Mouse (Mus musculus) kidney, adult 11 months (tissue): ENCODE data around the gene Stxbp1.
"Not testable (repeated sequence)": the region's sequence is repeated elsewhere in the genome, so short reads cannot be mapped to it uniquely, and the experiment has no call there.

Source experiments
- DNase-seq: peaks from one replicate; pipeline ENCODE4 v3.0.0; 2022

The Stxbp1 gene

DNA sequence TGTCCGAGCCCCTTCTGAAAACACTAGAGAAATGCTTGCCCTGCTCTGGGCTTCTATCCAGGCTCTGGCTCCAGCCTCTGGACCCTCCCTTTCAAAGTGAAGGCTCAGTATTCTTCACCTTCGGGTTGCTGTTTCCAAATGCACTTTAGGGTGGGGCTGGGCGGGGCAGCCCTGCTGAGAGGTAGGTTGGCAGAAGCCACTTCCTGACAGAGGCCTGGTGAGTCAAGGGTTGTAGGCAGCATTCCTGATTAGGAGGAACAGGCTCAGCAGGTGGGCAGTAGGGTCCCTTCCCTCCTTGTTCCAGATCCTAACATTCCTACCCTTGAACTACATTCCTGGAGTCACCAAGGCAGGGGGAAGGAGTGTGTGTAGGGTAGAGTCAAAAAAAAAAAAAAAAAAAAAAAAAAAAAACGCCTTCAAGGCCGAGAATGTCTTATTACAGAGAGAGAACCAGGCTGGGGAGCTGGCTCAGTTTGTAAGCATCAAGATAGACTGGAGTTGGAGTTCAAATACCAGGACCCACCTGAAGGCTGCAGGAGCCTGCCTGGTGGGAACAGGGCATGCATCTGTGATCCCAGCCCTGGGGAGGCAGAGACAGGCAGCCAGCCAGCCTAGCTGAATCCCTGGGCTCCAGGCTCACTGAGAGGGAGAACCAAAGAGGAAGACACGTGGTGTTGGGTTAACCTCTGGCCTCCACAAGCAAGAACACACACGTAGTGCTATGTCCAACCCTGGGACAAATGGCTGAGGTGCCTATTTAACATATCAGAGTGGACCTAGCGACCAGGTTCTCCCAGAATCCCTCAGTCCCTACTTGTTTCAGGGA is 23.4 kb upstream of the Stxbp1 start:
- no peak for DNase-seq

GRCm38 (mm10) chr2:32869721-32870274 is 22.8 kb upstream of the Stxbp1 start:
- no peak for DNase-seq

DNA sequence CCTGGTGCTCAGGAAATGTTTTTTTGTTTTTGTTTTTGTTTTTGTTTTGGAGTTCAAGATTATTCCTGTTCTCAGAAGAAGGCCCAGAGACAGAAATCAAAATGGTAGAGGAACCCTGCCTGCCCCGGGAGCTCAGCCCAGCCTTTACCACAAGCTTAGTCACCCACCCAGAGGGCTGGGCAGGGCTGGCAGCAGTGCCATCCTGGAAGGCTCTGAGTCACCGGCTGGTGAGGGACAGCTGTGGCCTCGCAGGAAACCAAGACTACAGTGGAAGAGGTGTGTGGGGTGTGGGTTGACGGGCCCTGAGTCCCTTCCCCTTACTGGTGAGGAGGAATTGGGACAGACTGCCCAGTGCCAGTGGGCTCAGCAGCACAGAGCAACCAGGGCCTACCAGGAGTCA is 20.3 kb upstream of the Stxbp1 start:
- no peak for DNase-seq

DNA sequence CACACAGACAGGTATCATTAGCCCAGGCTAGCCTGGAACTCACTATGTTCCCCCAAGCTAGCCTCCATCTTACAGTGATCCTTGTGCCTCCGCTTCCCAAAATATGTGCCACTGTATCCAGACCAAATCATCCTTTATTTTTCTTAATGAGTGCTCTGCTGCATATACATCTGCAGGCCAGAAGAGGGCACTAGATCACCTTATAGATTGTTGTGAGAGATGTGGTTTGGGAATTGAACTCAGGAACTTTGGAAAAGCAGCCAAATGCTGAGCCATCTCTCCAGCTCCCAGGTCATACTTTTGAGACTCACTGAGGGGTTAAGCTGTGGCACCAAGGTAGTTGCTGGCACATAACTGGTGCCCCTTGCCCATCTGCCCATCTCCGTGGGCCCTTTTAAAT is 17.7 kb upstream of the Stxbp1 start:
- DNase-seq = no peak

- DNase-seq = no peak
Observed at GRCm38 (mm10) chr2:32863317-32863716, 16.3 kb upstream of the Stxbp1 start.

DNA sequence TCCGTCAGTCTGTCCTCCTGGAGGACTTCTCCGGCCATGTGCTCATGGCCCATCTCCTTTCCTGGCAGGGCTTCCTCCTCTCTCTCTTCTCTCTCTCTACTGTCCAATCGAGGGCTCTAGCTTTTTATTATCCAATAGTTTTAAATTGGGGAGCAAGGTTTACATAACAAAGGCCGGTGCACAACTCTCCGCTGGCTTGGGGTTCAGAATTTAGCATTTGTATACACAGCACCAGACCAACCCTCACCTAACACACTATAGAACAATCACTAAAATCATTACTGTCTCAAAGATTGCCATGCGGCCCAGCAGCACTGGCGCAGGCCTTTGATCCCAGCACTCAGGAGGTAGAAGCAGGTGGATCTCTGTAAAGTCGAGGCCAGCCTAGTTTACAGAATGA is 13.8 kb upstream of the Stxbp1 start:
- no peak for DNase-seq

- no peak for DNase-seq
Observed at GRCm38 (mm10) chr2:32859622-32860012, 12.6 kb upstream of the Stxbp1 start.

DNA sequence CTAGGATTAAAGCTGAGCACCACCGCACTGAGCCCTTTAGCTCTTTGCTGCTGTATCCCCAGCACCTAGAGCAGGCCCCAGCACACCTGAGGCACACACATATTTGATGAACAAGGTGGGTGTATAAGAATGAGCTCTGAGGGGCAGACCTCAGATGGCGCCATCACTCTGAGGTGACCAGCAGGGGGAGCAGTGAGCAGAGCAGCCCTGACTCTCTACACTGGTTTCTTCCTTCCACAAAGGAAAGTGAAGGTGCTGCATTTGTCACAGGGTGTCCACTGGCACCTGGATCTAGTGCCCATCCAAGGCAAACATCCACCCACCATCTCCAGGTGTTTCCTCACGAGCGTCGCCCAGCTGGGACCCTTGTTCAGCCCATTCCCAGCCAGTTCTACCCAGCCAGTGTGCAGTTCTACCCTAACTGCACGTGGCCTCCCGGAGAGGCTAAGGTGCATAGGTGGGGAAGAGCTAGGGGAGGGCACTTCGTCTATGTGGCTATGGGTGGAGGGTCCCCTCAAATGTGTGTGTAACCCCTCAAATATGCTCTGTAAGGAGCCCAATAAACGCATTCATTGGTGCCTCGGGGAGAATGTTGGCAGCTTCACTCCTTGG is 12.1 kb upstream of the Stxbp1 start:
- no peak for DNase-seq

GRCm38 (mm10) chr2:32857584-32857983 is 10.5 kb upstream of the Stxbp1 start:
- DNase-seq = peak; percentile 56

DNA sequence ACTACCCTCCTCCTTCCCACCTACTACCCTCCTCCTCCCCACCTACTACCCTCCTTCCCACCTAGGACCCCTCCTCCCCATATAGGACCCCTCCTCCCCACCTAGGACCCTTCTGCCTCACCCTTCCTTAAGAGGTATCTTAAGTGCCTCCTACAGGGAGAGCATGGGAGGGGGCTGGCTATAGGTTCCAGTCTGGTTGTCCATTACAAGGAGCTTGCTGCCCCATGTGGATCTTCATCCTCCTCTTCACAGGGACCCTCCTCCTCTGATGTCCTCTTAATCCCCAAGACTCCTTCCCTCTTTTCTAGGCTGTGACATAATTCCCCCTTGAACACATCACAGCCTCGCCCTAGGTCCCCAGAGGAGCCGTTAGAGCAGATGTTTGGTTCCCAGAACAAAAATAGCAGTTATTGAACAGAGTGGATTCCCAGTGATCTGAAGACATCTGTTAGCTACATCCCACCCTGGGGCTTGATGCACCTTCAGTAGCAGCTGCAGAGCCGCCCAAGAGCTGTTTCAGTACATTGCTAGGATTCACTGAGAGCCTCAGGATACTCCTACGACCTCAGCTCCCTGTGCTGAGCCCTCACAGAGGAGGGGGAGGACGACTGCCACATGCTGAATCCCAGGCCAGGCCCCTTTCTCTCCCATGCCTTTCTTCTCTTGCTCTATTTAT is 8.9 kb upstream of the Stxbp1 start:
- DNase-seq = no peak

DNA sequence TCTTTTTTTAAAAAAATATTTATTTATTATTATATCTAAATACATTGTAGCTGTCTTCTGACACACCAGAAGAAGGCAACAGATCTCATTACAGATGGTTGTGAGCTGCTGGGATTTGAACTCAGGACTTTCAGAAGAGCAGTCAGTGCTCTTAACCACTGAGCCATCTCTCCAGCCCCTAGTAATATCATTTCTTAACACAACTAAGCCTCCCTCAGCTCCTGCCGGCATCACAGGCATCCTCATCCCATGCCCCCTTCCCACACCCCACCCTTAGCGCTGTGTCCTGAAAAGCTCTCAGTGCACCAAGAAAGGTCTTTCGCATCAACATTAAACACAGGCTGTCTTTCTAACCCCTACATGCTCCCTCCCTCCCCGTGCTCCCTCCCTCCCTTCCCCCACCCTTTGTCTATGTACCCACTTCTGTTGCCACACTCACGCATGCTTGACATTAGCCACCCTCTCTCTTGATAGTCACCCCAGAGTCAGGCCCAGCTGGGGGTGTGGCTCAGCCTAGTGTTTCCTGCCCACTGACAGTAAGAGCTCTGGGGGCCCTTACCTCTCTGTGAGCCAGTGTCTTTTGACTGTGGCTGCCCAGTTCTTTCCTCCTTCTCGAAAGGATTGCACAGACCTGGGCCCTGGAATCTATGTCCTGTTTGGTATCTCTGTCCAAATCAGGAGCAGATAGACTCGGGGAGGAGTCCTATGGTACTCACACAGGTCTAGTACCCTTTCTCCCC is 8.2 kb upstream of the Stxbp1 start:
- DNase-seq = no peak

GRCm38 (mm10) chr2:32854206-32854605 is 7.2 kb upstream of the Stxbp1 start:
- peak; percentile 81 for DNase-seq

DNA sequence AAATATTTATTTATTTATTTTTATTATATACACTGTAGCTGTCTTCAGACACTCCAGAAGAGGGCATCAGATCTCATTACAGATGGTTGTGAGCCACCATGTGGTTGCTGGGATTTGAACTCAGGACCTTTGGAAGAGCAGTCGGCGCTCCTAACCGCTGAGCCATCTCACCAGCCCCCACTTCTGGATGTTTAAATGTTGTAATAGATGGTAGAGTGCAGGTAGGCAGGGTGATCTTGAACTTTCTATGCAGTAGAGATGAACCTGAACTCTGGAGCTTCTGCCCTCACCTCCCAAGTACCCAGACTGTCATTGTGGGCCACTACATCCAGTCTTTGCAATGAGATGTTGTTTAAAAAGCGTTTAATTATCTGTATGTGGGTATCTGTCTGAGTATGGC is 6.7 kb upstream of the Stxbp1 start:
- DNase-seq = not testable (repeated sequence)

DNA sequence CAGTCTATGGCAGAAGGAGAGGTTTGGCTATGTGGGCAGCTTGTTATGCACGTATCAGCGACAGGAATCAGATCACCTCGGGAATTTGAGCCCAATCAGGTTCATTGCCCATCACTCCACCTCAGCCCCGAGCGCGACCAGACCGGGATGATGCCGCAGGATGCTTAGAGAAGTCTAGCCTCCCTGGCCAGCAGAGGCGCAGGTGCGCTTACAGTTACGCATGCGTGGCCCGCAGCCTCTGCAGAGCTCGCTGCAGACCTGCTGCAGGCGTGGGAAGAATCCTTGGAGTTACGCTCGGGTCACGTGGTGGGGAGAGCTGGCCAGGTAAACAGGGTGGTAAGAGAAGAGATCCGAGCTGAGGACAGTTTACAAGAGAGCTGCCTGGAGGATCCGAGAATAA is 5.1 kb upstream of the Stxbp1 start:
- DNase-seq = peak; percentile 47

DNA sequence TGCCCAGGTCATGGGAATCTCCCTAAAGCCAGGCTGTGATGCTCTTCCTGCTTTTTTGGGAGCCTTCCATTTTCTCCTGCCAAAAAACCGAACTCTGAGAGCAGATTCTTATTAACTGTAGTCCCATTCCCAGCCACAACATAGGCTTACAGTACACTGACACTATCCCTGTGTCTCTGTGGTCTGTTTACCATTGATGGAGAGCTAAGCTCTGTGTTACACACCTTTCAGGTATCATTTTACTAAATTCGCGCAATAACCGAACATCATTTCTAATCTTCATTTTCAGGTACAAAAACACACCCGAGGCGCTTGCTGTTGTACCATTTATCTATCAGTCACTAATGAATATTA is 400 bp upstream of the Stxbp1 start:
- DNase-seq = no peak

DNA sequence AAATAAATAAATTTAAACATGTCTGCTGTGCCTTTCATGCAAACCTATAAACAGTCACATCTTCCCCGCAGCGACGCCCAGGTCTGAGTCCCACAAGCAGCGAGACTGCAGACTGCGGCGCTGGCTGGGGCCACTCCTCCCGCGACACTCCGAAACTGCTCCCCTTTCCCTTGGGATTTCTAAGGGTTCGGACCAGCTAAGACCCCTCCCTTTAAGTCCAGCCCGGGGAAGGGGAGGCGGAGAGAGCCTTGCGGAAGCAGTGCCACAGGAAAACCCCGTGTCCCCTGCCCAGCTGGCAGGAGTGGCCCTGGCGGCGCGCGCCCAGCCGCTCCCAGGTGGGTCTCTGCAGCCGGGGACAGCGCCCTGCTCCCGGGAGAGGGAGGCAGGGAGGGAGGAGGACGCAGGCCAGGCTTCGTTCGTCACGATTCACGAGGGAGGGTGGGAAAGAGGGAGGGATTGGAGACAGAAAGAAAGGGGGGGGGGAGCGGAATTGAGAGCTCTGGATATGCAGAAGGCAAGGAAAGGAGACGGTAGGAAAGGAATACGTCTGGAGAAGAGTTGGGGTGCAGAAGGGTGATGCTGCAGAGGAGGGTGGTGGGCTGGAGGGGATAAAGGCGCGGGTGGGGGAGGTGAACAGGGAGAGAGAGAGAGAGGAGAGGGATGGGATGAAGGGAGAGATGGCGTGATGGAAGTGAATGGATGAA is 792 bp downstream of the Stxbp1 start:
- DNase-seq = peak; percentile 46

DNA sequence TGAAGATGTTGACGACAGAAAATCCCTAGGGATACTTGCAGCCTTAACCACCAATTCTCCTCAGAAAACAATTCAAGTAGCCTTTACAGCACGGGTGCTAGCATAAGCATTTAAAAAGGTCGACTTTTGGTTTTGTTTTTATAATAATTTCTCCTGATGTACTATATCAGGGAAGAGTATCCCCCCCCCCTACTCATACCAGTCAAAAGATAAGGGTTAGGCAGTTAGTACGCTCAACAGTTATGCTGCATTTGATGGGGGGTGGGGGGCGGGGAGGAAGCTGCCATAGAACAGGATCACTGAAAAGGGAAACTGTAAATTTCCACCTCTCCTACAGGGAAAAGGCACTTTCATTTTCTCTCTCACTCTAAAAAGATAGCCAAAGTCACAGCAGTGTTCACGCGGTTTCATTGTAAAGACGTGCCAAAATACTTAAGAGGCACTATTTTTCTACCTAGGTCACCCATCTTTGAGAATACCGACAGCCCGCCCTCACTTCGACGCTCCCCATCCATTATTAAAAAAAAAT is 1.4 kb downstream of the Stxbp1 start:
- DNase-seq = no peak

GRCm38 (mm10) chr2:32842558-32842957 is 4.5 kb downstream of the Stxbp1 start:
- DNase-seq = no peak

DNA sequence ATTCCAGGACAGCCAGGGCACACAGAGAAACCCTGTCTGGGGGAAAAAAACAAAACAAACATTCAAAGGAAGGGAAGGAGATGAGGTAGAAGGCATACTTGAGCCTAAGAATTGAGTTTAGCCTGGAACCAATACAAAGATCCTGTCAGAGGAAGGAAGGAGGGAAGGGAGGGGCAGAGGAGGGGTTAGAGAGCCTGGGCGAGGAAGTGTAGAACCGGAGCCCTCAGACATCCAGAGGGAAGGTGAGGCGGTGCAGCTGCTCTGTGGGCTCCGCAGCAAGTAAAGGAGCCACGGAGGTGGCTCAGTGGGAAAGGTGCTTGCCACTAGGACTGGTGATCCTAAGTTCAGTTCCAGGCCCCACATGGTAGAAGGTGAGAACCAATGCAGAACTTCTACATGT is 5.9 kb downstream of the Stxbp1 start:
- no peak for DNase-seq

DNA sequence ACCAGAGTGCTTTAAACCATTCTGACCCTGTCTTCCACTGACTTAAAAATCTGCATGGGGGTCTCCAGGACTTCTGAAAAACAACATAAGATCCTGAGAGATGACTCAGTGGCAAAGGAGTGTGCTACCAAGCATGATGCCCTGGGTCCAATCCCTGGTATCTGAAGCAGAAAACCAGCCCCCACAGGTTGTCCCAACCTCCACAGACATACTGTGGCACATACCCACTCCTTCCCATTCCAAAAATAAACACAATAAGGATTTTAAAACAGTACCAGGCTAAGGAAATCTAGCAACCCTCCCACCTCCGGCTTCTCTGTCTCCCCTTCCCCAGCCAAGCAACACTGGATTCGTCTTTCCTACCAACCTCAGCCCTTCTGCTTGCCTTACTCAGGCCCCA is 7.8 kb downstream of the Stxbp1 start:
- DNase-seq = no peak

- DNase-seq = no peak
Observed at GRCm38 (mm10) chr2:32838147-32838884, 8.7 kb downstream of the Stxbp1 start.

DNA sequence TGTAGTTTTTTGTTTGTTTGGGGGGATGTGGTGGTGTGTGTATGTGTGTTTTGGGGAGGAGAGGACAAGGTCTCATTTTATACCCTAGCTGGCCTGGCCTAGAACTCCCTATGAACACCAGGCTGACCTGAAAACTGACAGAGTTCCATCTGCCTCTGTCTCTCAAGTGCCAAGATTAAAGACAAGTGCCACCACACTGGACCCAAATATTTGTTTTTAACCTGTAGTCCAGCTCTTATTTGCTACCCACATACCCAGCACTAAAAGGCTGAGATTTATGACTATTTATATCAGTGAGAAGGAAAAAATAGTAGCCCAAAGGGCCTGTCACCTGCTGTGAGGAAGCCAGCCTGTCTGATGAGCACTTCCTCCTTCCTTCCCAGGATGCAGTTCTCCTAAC is 11.5 kb downstream of the Stxbp1 start:
- DNase-seq = no peak
